Mouse (Mus musculus): ENCODE data around the gene Tomt.

- TF ChIP-seq CTCF (conservative IDR thresholded peaks at IDR 0.05; ENCODE audit: insufficient read depth, insufficient read length, low read depth, low read length): no peak
- no peak for TF ChIP-seq POLR2A (IDR thresholded peaks at IDR 0.05; ENCODE audit: low read depth, low read length)
Observed at GRCm38 (mm10) chr7:101866491-101867265, 39.5 kb downstream of the Tomt start.

Data from kidney, adult 2 months (tissue).